Mouse (Mus musculus): ENCODE data around the gene Hnrnpa1. TPM values are rescaled to one million over a fixed set of nuclear protein-coding genes. Genes with fewer than 3 reads are reported as not detected.
"Not testable (repeated sequence)": the region's sequence is repeated elsewhere in the genome, so short reads cannot be mapped to it uniquely, and the experiment has no call there.

Hnrnpa1 gene
- total RNA-seq, 4 experiments from 2014 or later: 257 to 295 (median 288) TPM

DNA sequence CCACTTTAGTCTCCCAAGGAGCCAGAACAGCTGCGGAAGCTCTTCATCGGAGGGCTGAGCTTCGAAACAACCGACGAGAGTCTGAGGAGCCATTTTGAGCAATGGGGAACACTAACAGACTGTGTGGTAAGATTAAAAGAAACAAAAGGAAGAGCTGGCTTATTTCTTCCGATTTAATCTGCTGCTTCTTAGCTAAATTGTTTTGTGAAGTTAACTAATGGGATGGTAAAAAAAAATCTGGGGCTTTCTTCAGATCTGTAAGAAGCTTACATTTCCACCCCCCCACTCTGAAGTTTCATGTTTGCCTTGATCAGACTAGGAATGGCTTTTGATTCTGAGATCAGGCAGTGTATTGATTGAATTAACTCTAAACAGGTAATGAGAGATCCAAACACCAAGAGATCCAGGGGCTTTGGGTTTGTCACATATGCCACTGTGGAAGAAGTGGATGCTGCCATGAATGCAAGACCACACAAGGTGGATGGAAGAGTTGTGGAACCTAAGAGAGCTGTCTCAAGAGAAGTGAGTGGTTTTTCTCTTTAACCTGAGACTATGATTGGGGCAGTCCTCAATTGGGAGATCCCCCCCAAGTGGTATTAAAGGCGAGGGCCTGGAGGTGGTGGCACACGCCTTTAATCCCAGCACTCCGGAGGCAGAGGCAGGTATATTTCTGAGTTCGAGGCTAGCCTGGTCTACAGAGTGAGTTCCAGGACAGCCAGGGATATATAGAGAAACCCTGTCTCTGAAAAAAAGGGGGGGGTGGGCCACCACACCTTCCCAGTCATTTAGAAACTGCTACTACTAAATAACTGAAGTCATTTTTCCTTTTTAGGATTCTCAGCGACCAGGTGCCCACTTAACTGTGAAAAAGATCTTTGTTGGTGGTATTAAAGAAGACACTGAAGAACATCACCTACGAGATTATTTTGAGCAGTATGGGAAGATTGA lies 1.1 kb downstream of the Hnrnpa1 start:
- not testable (repeated sequence) for DNase-seq (ENCODE audit: low spot score in 2 of 2)

DNA sequence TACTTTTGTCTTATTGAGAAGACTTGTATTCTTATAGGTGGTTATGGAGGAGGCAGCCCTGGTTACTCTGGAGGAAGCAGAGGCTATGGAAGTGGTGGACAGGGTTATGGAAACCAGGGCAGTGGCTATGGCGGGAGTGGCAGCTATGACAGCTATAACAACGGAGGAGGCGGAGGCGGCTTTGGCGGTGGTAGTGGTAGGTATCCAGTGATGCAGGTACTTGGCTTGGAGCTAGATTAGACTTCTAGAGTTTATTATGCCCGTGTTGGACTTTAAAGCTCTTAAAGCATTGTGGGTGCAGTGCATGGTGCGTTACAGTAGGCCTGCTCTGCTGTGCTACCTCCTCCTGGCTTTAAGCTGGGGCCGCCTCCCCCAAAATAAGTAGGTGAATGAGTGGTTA lies 2.7 kb downstream of the Hnrnpa1 start:
- no peak for DNase-seq (ENCODE audit: low spot score in 2 of 2)

DNA sequence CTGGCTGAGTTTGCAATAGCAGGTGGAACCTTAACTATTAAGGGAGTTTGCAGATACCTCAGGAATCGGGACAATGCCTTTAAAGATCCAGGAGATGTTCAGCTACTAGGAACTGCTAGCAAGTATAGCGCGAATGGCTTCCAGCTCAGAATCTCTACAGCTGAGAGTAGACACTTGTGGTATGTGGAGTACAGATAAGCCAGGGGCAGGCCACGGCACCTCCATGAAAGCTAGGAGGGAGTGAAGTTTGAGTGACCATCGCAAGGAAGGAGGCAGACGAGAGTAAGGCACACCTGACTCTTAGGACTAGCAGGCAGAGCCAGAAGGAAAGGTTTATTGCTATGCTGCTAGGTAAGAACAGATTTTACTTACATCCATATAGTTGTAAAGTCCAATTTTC lies 5.4 kb downstream of the Hnrnpa1 start:
- no peak for DNase-seq (ENCODE audit: low spot score in 2 of 2)

DNA sequence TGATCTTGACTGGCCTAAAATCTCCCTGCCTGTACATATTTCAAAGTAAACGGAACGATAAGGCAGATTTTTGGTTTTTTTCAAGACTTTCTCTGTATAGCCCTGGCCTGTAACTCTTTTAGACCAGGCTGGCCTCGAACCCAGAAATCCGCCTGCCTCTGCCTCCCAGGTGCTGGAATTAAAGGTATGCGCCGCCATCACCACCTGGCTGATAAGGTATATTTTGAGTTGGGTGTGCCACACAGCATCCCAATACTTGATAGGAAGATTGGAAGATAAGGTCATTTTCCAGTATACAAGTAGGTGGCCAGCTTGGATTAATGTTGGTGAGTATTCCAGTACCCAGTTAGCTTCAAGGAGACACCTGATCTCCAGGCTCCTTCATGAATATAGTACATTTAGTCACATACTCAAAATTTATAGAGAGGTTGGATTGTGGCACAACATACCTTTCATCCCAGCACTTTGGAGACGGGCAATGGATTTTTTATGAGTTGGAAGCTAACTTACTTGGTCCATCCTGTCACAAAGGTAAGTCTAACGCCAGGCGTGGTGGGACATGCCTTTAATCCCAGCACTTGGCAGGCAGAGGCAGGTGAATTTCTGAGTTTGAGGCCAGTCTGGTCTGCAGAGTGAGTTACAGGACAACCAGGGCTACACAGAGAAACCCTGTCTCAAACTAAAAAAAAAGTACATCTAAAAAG lies 7.0 kb downstream of the Hnrnpa1 start:
- DNase-seq (ENCODE audit: low spot score in 2 of 2): no peak

DNA sequence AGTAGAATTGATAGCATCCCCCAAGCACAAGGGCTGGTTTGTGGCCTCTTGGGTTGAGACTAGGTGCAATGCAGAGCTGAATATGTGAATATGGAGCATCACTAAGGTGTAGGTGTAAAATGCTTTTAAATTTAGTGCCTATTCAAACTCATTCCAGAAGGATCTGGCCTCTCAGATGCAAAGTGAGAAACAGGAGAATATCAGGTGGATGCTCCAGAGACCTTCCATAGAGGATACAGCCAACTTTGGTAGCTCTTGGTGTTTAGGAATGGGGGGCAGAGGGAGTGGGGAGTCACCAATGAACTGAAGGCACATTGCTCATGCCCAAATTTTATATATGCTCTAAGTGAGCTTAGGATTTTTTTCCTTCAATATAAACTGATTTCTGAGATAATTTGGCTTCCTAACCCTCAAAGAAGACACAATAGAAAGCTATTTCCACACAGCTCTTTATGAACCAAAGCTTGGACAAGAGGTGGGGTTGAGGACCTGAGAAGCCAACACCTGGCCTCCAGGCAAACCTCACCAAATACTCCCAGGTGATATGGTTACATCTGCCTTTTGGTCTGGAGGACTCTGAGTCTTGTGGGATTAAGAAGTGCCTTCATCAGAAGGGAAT lies 7.7 kb downstream of the Hnrnpa1 start:
- DNase-seq (ENCODE audit: low spot score in 2 of 2): no peak

DNA sequence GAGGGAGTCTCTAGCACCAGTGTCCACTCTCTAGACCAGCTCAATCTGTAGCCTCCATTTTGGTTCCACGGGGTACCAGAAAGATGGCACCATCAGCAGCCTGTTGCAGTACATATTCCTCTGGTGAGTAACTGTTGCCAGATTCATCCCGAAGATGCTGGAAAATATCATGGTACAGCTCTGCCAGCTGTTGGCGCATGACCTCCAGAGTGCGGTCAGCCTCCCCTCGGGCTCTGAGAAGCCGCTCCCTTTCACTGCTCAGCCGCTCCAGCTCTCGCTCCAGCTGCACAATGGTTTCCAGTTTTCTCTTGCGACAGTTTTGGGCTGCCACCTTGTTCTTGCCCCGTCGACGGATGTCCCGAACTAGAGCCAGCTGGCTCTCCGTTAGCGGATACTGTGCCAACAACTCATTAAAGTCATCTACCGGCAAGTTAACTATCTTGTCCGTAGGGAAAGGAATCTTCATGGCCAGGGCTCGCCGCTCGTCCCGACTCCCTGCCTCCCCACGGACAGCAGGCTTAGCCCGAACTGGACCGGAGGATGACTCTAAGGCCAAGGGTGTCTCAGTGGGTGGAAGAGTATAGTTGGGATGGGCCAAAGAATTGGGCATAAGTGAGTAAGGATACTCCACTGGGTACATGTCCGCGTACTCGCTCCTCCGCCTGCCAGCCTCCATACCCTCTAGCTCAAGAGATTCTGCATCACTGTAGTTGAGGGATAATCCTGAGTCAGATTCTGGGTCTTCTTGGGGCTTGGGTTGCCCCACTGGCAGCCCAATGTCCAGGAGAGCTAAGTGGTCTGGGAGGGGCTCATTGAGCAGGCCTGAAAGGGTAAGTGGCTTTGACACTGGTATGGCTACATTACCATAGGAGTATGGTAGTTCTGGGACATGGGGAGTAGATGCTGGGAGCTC lies 8.4 kb downstream of the Hnrnpa1 start:
- peak in 1 of 2 experiments; percentile 21 for DNase-seq (ENCODE audit: low spot score in 2 of 2)

DNA sequence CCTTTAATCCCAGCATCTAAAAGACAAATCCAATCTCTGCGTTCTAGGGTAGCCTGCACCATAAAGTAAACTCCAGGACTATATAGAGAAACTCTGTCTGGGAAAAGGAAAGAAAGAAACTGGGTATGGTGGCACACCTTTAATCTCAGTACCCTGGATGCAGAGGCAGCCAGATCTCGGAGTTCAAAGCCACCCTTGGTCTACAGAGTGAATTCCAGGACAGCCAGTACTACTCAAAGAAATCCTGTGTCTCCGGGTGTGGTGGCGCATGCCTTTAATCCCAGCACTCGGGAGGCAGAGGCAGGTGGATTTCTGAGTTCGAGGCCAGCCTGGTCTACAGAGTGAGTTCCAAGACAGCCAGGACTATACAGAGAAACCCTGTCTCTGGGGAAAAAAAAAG lies 9.3 kb downstream of the Hnrnpa1 start:
- DNase-seq (ENCODE audit: low spot score in 2 of 2): not testable (repeated sequence)

DNA sequence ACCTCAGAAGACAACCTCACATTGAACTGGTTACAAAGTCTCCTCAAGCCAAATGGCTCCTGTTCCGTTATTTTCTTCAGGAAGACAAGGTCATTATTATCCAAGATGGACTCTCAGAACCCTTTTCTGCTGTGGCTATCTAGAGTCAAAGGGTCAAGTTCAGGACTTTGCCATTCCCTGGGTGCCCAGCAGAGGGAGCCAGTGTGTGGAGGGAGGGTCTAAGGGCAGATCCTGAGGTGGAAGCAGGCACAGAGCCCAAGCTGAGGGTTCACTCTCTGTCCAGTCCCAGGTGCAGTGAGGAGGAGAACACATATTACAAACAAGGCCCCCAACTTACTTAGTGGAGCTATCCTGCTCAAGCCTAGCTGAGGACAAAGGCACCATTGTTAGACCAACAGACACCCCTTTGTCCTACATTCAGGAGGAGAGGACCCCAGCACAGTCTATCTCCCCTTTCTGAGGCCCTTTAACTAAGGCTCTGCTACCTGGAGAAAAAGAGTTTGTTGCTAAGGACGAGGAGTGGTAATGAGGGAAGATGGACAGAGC lies 10.0 kb downstream of the Hnrnpa1 start:
- no peak for DNase-seq (ENCODE audit: low spot score in 2 of 2)

DNA sequence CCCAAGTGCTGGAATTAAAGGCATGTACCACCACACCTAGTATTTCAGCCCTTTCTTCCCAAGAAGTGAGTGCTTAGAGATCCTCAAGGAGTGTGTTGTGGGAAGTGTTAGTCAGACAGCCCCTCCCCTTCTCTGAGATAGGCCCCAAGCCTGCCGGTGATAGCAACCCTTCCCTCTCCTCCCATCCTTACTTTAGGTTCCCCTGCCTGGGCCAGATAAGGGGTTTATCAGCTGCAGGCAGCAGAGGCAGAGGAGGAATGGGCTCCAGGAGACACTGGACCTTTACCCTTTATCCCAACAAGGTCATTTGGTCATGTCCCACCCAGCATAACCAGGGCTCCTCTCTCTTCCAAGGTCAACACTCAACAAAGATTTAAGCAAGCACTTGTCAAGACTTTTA lies 11.4 kb downstream of the Hnrnpa1 start:
- DNase-seq (ENCODE audit: low spot score in 2 of 2): no peak

DNA sequence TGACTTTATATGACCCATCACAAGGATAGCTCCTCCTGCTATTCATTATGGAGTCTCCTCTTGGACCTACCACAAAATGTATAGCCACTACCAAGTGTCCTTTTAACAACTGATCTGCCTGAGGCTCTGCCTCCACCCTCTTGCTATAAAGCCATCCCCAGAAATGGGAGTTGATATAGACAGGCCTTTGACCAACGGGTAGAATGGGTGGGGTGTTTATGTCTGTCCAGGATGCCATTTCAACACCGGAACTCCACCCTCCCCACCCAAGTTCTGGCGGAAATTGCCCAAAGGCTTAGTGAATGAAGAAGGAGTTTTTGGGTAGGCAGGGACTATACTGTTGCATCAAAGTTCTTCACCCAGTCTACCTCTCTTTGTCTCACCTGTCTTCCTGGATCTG lies 12.4 kb downstream of the Hnrnpa1 start:
- no peak for DNase-seq (ENCODE audit: low spot score in 2 of 2)

DNA sequence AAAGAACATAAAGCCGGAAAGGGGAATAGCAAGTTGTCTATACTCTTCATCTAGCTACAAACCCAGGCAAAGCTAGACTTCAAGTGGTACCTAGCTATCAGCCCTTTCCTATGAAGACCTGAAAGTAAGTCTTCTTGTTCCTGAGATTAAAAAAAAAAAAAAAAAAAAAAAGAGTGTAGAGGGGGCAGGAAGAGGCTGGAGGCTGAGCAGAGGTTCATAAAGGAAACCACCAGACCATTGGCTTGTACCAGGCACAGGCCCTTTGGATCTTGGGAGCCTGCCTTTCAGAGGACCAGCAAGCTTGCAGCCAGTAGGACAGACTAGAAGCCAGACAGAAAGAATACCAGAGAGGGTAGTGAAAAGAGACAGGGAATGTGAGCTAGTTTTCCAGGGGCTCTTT lies 13.1 kb downstream of the Hnrnpa1 start:
- DNase-seq (ENCODE audit: low spot score in 2 of 2): no peak

DNA sequence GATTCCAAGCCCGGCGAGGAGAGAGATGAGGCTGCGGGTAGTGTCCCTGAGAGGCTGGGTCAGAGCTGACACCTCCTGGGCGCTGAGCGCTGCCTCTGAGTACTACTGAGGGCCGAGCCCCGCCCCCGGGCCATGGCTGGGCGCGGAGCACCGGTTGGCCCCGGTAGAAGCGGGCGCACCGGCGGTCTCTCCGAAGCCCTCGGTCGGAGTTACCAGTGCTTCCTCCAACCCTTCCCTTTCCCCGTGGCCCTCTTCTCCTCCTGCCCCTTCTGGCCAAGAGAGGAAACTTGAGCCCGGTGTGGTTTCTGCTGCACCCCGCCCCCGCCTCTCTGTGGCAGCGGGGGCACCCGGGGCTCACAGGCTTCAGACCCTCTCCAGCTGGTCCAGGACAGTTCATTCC lies 14.9 kb downstream of the Hnrnpa1 start:
- DNase-seq (ENCODE audit: low spot score in 2 of 2): no peak

DNA sequence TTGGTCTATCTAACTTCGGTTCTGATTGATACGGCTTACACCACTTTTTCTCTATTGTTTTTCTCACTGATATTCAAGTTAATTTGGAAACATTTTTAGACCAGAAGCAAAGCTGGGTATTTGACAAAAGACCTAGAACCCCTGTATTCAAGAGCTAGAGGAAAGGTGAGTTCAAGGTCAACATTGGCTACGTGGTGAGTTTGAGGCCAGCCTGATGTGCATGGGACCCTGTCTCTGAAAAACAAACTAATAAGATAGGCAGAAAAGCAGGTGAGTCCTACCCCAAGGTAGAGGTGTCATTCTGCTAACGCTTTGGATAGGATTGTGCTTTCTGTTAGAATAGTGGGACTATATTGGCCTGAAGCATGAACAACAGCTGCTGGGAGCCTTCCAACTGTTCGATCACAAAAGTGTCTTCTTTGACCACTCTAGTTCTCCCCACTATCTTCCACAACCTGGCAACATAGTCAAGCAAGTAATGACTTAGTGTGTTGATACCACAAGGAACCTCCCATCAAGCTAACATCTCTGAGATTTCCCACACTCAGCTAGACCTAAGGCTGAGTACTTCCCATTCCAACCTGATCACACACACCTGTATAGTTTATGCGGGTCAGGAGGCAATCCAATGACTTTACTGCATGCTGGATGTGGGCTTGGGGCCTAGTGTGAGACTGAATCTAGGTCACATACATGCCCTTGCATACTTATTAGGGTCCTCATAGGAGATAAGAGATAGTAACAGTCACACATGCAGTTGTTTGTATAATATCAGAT lies 16.2 kb downstream of the Hnrnpa1 start:
- no peak for DNase-seq (ENCODE audit: low spot score in 2 of 2)

DNA sequence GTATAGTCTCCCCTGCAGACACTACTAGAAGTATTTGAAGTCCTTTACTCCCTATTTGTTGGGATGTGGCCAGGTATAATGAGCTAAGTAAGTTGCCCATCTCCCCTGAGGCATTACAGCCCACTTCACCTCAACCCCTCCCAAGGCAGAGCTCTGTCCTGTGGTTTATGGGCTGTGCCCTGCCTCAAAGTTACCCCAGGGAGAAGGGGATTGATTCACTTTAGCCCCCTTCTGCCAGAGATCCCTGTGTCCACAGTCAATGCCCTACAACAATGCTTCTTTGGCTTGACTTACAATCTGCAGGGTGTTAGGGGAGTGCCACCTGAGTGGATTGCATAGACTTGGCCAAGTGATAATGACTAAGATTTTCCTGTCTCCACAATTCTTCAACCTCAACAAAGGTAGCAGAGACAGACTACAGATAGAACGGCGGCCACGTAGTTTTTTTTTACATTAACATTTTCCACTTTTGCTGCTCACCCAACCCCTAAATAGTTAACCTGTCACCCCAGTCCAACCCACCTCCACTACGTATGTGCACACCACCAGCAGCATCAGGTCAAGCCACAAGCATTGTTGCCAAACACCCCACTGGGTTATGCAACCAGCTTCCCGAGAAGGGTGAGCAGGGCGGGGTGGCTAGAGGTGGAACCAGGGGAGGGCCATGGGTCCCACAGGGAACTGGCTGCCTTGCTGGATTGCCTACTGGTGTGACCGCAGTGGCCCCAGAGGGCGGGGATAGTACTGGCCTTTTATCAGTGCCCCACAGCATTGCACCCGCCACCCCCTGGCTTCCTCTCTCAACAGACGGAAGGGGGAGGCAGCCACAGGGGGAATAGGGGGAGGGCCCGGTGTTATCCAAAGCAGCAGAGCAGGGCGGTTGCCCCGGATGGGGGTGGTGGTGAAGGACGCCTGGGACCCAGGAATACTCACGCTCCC lies 17.8 kb downstream of the Hnrnpa1 start, which contains the start of gene Nfe2:
Gene Nfe2, minus strand, starts transcription at position 614 of the 939 bp plus-strand sequence.
- no peak for DNase-seq (ENCODE audit: low spot score in 2 of 2)

DNA sequence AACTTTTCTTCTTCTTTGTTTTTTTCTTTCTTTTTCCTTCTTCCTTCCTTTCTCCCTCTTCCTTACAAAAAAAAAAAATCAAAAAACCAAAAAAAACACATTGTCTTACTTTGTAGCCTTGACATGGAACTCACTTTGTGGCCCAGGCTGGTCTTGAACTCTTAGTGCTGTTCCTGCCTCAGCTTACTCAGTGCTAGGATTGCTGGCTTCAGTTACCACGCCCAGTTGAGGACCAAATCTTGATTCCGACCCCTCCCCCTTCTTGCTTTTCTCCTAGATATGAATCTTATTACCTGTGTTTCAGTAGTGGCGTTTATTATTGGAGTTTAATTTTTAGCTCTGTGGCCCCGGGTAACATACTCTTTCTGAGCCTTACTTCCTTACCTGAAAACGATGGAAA lies 18.9 kb downstream of the Hnrnpa1 start:
- DNase-seq (ENCODE audit: low spot score in 2 of 2): no peak

DNA sequence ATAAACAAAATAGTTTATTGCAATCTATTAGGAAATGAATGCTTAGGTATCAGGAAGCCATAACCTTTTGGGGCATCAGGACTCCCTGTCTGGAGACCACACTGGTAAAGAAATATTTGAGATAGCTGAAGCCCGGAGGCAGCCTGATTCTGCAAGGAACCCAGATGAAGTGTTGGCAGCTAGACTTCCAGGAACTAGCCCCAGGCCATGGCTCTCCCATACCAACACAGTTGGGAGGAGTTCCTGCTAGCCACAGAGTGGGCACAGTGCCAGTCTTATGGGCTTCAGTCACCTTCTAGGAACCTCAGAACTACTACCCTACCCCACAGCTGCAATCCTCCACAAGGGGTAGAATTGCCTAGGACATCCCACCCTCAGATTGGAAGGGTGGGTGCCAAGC lies 19.8 kb downstream of the Hnrnpa1 start:
- DNase-seq (ENCODE audit: low spot score in 2 of 2): no peak

DNA sequence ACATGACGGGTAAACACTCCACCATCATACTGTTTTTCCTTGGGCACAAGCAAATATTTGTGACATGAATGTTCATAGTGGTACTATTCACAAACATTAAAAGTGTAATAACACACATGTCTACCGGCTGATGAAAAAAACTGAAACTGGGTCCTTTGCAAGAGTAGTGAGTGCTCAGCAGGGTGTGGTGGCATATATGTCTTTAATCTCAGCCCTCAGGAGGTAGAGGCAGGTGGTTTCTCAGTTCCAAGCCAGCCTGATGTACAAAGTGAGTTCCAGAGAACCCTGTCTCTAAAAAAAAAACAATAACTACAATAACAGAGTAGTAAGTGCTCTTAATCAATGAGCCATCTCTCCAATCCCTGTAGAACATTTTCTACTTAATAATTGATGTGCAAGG lies 24.6 kb downstream of the Hnrnpa1 start:
- no peak for DNase-seq (ENCODE audit: low spot score in 2 of 2)

DNA sequence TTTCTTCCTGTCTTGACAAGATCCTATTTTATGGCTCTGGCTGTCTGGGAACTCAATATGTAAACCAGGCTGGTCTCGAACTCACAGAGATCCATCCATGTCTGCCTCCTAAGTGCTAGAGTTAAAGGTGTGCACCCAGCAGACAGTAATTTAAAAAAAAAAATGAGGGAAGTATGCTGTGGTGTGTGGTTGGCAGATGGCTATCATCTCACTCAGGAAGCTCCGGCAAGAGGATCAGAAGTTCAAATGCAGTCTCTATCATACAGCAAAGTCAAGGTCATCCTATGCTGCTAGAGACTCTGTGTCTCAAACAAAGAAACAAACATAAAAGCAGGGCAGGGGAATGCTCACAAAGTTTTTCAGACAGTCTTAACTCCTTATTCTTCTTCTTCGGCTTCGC lies 28.7 kb downstream of the Hnrnpa1 start:
- DNase-seq (ENCODE audit: low spot score in 2 of 2): no peak

All from layer of hippocampus, adult 8-10 months (tissue).